Mouse (Mus musculus): Measurements from ENCODE around the gene Sult6b2.

Gene Sult6b2

DNA sequence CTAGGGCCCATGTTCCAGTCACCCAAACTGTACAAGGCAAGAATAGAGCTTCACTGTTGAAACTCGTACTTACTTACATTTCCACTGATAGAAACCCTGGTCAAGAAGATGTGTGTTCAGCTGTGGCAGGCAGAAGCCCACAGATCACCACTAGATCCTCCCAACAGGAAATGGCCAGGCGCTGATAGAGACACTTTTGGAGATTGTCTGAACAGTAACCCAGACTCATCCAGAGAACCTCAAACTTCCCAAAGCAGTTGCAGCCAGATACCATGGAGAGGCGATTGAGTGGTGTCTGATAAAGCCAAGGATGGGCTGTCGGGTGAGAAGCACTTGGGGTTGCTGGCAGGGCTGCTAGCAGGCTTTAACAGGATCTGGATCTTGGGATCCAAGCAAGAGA lies 27.4 kb downstream of the Sult6b2 start:
- DNase-seq = no peak

DNA sequence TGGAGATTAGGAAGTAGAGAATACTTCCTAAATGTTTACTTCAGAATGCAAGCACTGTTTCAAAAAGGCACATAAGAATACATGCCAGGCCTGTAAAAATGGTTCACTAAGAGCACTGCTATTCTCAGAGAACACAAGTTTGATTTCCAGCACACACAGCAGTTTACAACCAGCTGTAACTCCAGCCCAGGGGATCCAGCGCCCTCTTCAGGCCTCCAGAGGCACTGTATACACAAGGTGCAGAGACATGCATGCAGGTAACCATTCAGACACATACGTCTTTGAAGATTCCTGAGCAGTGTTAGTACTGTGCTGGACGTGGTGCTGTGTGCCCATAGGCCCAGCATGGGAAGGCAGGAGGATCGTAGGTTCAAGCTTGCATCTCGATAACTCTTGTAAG lies 30.7 kb downstream of the Sult6b2 start:
- DNase-seq = no peak

DNA sequence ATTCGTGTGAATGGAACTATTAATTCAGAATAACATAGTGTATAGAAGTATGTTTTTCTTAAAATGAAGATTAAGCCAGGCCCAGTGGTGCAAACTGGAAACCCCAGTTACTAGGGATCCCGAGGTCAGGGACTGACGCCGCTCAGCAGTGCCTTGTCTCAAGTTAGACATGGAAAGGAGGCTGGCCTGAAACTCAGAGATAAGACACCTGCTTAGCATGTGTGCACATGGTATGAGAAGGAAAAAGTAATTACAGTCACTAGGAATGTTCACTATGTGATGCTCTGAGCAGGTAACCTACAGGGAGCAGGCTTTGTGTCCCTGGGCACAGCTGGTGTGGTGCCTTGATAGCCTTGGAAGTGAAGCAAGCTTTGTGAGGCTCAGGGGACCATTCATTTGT lies 32.7 kb downstream of the Sult6b2 start:
- DNase-seq = no peak

DNA sequence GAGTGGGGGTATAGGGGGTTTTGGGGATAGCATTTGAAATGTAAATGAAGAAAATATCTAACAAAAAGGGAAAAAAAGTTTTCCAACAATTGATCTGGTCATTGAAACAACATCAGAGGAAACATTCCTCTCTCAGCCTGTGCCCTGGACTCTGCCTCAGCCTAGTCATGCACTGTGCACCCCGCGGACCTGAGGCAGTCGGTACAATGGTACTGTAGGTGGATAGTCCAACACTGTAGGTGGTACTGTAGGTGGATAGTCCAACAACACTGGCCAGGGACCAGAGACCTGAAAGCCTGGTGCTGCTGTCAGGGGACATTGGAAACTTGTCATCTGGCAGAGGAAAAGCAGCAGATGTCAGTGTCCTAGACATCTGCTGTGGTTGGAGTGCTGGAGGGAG lies 34.4 kb downstream of the Sult6b2 start:
- no peak for DNase-seq

DNA sequence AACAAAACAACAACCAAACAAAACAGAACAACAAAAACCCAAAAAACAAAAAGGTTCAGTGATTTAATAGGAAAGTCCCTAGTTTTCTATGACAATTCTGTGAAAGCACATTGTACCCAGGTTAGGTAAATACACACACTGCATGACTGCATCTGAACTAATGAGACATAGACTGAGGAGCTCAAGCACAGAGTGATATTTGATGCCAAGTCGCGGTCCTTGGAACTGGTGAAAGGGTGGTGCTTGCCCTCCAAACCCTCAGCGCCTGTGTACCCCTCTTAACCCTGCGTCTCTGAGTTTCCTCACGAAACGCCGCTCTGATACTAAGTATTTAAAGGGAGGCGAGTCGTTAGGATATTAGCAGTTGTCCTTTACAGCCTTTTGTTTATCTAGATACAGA lies 37.0 kb downstream of the Sult6b2 start:
- DNase-seq = no peak

DNA sequence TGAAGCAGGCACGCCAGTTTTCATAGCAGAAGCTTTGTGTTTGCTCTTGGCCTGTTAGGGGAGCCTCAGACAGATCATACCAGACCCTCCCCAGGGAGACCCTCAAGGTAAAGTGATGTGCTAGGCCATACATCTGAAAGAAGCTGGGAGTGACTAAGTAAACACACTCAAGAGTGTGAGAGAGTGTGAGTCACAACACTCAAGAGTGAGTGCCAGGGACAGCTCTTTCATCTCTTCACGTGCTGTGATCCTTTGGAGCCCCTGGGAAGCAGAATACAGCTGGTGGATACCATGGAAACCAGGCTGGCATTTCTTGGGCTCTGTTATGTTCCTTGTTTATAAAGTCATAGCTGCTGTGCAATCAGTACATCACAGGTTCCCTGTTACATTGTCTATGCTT lies 39.4 kb downstream of the Sult6b2 start:
- no peak for DNase-seq

DNA sequence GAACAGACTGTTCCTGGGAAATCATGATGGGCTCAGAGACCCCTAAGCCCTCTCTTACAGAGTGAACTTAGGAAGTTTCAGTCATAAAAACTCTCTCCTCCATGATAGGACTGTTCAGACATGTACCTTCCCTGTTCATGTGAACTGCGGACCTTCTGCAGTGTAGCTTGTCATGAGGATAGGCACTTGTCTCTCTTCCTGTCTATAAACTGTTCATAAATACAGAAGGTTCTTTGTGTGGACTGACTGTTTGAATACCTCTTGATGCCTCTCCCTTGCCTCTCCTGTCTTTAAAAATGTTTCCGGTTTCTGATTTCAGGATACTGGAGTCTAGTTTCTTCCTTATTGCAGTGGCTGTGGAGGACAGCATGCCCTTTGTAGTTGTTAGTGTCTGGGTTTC lies 44.7 kb downstream of the Sult6b2 start:
- DNase-seq = no peak

DNA sequence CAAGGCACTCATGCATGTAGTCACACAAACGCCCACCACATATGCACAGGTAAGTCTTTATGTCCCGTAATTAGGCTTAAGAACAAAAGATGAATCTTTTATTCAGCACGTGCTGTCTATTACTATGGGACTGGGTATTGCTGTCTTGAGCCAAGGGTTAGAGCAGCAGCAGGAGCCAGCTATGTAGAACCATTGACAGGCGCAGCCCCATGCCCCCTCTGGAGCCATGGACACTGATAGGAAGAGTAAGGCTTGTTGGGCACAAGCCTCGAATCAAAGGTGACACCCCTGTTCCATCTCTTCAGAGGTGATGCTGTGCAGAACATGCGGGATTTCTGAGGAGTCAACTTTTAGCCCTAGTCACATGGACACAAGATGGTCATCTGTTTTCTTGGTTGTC lies 45.7 kb downstream of the Sult6b2 start:
- no peak for DNase-seq

DNA sequence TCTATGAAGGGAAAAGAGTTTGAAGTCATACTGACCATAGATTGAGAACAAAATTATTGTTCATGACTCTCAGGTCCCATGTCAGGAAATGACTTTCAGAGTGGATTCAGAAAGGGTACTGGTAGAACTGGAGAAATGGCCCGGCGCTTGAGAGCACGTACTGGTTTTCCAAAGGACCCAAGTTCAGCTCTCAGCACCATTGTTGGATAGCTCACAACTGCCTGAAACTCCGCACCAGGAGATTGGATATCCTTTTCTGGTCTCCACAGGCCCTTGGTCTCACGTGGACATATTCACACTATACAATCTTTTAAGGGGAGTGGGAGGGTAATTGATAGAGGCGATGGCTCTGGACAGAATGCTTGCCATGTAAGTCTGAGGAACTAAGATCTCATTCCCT lies 46.3 kb downstream of the Sult6b2 start:
- no peak for DNase-seq

DNA sequence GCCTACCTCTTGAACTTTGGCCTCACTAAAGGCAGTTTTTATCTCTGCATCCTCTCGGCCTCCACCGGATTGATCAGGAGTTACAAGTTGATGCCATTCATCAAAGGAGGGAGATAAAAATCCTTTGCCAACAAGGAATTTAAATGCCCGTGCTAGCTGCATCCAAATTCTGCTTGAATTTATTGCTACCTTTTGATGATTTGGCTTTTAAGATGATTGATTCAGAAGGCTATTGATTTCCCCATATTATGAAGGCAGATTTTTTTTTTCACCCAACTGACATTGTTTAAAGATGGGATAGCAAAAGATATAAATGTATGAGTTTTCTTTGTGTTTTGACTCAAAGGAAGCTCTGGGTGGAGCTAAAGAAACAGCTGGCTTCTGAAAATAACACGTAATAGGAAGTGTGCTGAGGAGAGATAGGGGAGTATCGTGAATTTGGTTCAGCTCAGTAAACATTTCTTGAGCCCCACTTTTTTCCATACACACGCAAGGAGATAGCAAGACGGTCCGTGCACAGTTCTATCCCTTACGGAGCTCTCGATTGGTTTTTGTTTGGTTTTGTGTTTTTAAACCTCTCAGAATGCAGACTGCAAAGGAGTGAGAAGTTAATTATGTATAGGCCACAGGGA lies 46.9 kb downstream of the Sult6b2 start:
- peak; percentile 24 for DNase-seq

DNA sequence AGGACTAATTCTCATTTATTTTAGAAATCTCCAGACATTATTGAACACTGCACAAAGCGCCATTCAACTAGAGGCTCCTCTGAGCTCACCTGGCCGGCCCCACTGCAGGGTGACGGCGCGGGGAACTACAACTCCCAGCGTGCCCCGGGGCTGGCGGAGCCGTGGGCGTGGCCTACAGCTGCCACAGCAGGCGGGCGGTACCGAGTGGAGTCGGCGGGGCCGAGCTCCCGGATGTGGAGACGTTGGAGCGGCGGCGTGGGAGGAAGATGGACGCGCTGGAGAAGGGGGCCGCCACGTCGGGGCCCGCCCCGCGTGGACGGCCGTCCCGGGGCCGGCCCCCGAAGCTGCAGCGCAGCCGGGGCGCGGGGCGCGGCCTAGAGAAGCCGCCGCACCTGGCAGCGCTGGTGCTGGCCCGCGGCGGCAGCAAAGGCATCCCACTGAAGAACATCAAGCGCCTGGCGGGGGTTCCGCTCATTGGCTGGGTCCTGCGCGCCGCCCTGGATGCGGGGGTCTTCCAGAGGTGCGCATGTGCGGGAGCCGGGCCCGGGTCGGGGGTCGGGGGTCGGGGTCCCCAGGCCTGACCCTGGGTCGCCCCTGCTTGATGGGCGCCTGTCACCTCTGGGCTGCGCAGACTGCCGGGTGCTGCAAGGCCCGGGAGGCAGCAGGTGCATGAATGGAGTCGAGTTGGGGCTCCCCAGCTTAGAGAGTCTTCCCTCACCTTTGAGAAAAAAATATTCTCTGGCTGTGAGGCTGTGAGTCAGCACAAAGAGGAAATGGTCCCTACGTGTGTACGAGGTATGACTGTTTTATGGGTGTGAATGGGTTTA lies 47.6 kb downstream of the Sult6b2 start, which contains the start of gene Cmas:
Cmas (plus strand) TSS at position 180 of the 827 bp plus-strand sequence.
- DNase-seq = peak; percentile 95

DNA sequence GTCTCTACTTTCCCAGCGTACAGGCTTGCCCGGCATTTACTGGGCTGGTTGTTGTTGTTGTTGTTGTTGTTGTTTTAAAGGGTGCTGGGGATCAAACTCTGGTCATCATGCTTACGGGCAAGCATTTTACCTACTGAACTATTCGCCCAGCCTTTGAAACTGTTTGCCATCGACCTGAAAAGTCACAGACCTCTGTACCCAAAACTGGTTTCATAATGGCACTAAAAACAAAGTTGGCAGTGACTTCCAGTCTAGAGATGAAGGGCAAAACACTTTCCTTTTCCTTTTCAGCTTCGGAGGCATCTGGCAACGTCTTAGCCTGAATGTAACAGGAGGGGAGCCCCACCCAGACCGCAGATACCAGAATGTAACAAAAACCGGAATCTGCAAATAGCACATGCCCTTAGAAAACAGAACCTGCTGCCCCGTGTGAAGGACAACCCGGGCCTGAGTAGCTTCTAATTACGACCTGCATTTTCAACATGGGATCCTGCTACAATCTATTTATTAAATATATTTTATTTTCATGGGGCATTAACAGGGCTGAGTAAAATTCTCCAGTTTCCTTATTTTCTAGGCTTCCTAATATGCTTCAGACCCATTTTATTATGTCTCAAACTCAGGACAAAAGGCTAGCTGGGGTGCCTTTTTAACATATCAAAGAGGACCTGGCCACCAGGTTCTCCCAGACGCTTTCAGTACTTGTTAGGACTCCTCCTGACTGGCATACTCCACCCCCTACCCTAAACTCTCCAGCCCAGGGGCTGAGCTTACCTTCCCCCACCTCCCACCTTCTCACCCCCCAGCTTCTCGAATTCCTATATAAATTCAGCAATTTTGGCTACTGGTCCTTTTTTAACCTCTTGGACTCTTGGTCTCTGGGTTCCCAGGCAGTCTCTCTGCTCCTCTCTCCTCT lies 51.7 kb downstream of the Sult6b2 start:
- DNase-seq = peak; percentile 65

DNA sequence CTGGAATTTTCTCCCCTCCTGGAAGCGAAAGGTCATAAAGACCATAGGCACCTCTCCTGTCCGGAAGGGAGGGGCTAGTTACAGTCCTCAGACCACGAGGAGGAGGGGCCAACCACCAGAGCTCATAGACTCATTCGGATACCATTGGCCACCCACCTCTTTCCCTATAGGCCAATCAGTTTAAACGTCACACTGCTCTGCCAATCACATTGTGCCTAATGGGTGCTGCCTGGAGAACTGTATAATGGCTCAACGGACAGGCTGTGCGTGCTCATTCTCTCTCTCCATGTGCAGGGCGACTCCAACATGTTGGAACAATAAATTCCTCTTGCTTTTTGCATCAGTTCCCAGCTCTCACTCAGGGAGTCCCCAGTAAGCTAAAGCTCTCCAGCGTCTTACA lies 52.9 kb downstream of the Sult6b2 start:
- DNase-seq = no peak

DNA sequence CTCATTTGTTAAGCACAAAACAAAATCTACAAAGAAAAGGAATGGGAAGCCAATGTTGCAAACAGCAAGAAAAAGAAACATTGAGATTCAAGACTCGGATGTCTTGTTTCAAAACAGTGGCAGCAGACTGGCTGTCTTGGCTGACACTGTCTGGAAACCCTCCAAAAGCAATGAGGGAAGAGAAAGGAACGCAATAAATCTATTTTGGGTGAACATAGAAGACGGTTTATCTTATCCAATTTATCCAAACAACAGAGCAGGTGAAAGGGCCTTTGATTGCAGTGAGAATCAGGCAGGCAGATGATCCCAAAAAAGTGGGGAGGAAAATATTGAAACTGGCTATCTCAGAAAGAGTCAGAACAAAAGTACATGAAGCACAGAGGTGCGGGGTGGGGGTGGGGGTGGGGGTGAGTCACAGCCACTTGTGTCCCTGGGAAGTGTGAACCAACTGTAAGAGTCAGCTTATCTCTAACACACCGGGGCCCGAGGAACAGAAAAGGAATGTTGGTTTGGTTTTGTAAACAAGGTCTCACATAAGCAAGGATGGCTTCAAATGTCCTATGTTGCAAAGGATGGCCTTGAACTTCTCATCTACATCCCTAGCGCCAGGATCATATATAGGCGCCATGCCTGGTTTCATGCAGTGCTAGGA lies 56.1 kb downstream of the Sult6b2 start:
- DNase-seq = no peak

DNA sequence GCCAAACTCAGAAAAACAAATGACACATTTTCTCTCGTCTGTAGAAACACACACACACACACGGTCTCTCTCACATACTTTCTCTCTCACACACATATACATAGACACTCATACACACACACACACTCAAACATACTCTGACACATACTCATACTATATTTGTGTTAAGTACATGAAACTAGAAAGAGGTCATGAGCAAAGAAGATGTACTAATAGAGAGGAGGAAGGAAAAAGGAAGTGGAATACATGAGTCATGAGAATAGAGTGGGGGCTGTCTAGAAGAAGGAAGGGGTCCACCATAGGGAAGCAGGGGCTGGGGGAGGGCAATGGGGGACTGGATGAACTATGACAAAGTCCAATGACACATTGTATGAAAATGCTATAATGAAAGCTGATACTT lies 57.1 kb downstream of the Sult6b2 start:
- DNase-seq = no peak

DNA sequence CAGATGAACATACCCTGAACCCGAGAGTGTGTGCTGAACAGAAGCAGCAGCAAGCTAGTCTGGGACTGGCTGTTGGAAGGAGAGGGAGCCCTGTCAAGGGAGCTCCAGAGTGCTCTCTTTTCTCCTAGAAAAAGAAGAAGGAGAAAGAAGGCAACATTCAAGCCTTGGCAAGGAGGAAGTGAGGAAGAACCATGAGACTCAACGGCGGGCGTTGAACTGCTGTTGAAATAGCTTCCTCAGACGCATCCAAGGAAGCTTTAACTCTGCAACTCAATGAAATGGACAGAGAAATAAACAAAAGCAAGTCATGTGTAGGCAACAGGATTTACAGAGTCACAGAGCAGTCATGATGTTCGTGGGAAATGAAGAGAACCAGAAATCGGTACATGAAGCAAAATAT lies 57.5 kb downstream of the Sult6b2 start:
- no peak for DNase-seq

DNA sequence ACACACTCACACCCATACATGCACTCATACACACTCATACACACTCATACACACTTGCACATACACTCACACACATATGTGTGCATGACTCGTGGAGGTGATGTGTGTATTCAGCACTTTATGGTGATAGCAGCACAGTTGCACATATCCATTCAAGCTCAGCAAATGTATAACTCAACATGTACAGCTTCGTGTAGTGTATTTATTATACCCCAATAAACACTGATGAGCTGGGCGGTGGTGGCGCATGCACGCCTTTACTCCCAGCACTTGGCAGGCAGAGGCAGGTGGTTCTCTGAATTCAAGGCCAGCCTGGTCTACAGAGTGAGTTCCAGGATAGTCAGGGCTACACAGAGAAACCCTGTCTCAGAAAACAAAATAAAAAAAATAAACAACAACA lies 58.8 kb downstream of the Sult6b2 start:
- DNase-seq = no peak

DNA sequence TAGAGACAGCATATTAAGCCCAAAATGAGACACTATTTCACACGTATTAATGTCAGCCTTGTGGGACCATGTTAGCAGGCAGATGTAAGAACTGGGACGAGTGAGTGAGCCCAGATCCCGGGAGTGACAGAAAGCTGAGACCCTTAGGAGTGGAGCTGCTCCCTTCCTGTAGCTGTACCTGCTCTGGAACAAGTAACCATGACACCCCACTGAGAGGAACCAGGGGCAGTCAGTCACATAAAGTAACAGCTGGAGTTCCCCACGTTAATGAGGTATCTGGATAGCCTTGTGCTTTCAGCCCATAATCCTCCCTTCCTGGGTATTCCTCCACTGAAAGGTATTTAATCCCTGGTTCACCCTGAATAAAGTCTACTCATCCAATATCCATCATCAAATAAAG lies 61.1 kb downstream of the Sult6b2 start:
- DNase-seq = no peak

DNA sequence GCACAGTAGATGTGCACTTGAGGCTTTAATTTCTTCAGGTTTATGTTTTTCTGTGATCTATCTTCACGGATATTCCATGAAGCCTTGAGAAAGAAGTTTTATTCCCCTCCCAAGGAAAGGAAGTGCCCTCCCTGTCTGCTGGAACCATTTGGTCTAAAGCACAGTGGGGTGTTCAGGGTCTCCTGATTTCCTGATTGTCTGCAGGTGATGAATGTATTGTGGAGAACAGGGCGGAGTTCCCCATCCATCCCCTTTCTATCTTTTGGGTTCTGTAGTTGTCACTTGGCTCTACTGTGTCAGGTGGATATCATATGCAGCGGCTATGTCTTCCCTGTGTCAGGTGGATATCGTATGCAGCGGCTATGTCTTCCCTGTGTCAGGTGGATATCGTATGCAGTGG lies 62.5 kb downstream of the Sult6b2 start:
- no peak for DNase-seq

DNA sequence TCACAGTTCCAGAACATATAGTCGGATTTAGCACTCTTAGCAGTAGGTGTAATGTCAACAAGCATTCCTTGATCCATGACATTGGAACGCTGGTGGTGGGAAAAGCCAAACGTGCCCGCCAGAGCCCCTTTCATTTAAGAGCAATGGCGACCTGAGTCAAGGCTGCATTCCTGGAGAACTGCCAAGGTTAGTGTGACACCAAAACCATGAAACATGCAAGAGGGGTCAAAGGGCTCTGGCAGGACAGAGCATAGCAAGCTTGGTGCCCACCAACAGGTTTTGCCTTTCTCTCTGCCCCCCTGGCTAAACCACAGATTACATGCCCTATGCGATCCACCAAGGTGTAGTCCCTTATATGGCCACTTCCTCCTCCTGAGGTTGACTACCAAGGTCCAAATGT lies 65.7 kb downstream of the Sult6b2 start:
- DNase-seq = no peak

DNA sequence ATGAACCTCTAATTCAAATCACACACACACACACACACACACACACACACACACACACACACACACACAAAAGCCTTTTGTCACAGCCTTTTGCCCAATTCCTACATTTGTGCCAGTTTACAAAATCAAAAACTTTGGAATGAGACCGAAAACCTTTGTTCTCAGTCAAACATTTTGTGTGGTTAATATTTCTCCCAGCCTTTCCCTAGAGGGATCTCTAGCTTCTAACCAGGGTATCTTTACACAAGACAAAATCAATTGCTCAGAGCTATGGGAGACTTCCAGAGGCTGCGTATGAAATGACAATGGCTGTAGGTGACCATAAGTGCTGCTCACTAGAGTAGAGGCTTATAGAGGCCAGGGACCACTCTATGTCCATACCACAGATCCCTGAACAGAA lies 66.1 kb downstream of the Sult6b2 start:
- no peak for DNase-seq

DNA sequence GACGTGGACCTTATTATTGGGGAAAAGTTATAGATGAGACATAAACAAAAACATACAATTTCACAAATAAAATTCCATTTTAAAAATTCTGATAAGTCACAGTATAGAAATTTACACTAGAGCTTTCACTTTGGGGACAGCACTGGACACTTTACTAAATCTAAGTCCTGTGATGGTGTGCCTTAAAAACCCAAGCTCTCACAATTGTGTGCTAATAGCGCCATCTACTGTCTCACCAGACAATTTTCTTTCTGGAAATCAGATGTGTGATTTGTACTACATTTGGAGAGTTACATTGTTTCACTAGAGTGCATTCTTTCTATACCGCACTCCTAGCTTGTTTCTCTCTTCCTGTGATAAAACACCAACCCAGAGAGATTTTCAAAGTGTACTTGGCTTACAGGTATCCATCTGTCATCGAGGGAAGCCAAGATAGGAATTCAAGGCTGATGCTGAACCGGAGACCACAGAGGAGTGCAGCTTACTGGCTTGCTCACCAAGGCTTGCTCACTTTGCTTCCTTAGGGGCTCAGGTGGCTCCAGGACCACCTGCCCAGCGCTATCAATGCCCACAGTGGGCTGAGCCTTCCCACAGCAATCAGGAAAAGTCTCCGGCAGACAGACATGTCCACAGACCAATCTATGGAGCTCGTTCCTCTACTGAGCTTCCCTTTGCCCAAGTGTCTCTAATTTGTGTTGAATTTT lies 68.8 kb downstream of the Sult6b2 start:
- peak; percentile 35 for DNase-seq
